Mouse (Mus musculus) neural tube, embryonic 15.5 days (tissue): ENCODE results near the gene Gm20481. TPM values are rescaled to one million over a fixed set of nuclear protein-coding genes. Genes with fewer than 3 reads are reported as not detected.
A peak's percentile ranks its signal among the peaks of the same experiment; 100 is the strongest.
"Not testable (repeated sequence)": the region's sequence is repeated elsewhere in the genome, so short reads cannot be mapped to it uniquely, and the experiment has no call there.

ENCODE experiments used
- ATAC-seq: fragments of 200-750 bp; cut with Nextera tagmentation; 2 replicates; pipeline ENCODE4 v1.8.0; 2017; ENCODE audit warnings: mild to moderate bottlenecking, moderate TSS enrichment, moderate library complexity; ENCODE audit not compliant: low FRiP score
- H3K27ac ChIP-seq: fragments of 300-500 bp; sonication (generic); replicated peaks from 2 replicates; pipeline ENCODE4 v1.5.1; 2015; ENCODE audit warnings: mild to moderate bottlenecking, inconsistent platforms
- H3K27me3 ChIP-seq: fragments of 300-500 bp; sonication (generic); replicated peaks from 2 replicates; pipeline ENCODE4 v1.6.1; 2015; ENCODE audit warnings: inconsistent platforms
- H3K36me3 ChIP-seq: fragments of 300-500 bp; sonication (generic); 2 replicates; pipeline ENCODE4 v1.6.1; 2015; ENCODE audit warnings: inconsistent platforms
- H3K4me1 ChIP-seq: fragments of 300-500 bp; sonication (generic); 2 replicates; pipeline ENCODE4 v1.6.1; 2015; ENCODE audit warnings: inconsistent platforms
- H3K4me2 ChIP-seq: fragments of 300-500 bp; sonication (generic); 2 replicates; pipeline ENCODE4 v1.6.1; 2015; ENCODE audit warnings: inconsistent platforms, mild to moderate bottlenecking, moderate library complexity
- H3K4me3 ChIP-seq: fragments of 300-500 bp; sonication (generic); replicated peaks from 2 replicates; pipeline ENCODE4 v1.5.1; 2015; ENCODE audit warnings: mild to moderate bottlenecking, inconsistent platforms
- H3K9ac ChIP-seq: fragments of 300-500 bp; sonication (generic); replicated peaks from 2 replicates; pipeline ENCODE4 v1.6.1; 2015; ENCODE audit warnings: mild to moderate bottlenecking, inconsistent platforms
- H3K9me3 ChIP-seq: fragments of 300-500 bp; sonication (generic); replicated peaks from 2 replicates; pipeline ENCODE4 v1.6.1; 2016; ENCODE audit warnings: inconsistent platforms
- WGBS: fragments of 180-500 bp; shearing (Covaris S2); methylation state at CpG from one replicate; pipeline ENCODE4 v1.1.7; 2015; ENCODE audit warnings: mixed read lengths; 5-methylcytosine and 5-hydroxymethylcytosine counted together
- polyA plus RNA-seq: library from polyadenylated mRNA; unstranded; fragments of >200 nt; fragmentation: Nextera tagmentation; extraction: Ambion mirVana; gene quantifications from 2 replicates; pipeline ENCODE4 v1.2.1, GENCODE M21; 2015

Gm20481 gene
- polyA plus RNA-seq, 1 experiment from 2014 or later, result not detected

- peak within 1 kb of the TSS; percentile 95 for H3K4me2 ChIP-seq
- H3K36me3 ChIP-seq, result peaks cover 15% of the 10 kb centered on the region
- no peaks in the 10 kb centered on the region for H3K9me3 ChIP-seq
- H3K27ac ChIP-seq, result peak within 1 kb of the TSS; percentile 99
- no peaks in the 10 kb centered on the region for H3K27me3 ChIP-seq
- peak within 1 kb of the TSS; percentile 95 for H3K9ac ChIP-seq
- H3K4me1 ChIP-seq, result peaks cover 26% of the 10 kb centered on the region
- peak within 1 kb of the TSS; percentile 91 for H3K4me3 ChIP-seq
- ATAC-seq, result peak; percentile 95
- WGBS, result under 1% methylated on average over 58 of the region's 58 CpGs
Observed at GRCm38 (mm10) chr17:34981690-34982180, 12.0 kb downstream of the Gm20481 start, which contains the start of gene Lsm2. Gene Lsm2, plus strand, starts transcription at chr17:34981862.

GRCm38 (mm10) chr17:34982328-34982727 lies 12.6 kb downstream of the Gm20481 start:
- H3K4me3 ChIP-seq, result peak overlapping the region; percentile 91
- H3K4me2 ChIP-seq, result peak overlapping the region; percentile 95
- under 1% methylated on average over 15 of the region's 15 CpGs for WGBS
- no peaks in the 10 kb centered on the region for H3K9me3 ChIP-seq
- no peaks in the 10 kb centered on the region for H3K27me3 ChIP-seq
- H3K36me3 ChIP-seq, result peaks cover 15% of the 10 kb centered on the region
- peak overlapping the region; percentile 95 for H3K9ac ChIP-seq
- peak overlapping the region; percentile 99 for H3K27ac ChIP-seq
- ATAC-seq, result peak; percentile 37
- peaks cover 26% of the 10 kb centered on the region for H3K4me1 ChIP-seq

GRCm38 (mm10) chr17:34984218-34984617 lies 14.5 kb downstream of the Gm20481 start:
- Histone ChIP-seq H3K27me3 (no peaks in the 10 kb centered on the region), H3K36me3 (peaks cover 15% of the 10 kb centered on the region), H3K4me1 (peaks cover 26% of the 10 kb centered on the region), H3K4me2 (no peak overlapping the region), H3K27ac (no peak overlapping the region), H3K4me3 (no peak overlapping the region), H3K9me3 (no peaks in the 10 kb centered on the region), H3K9ac (no peak overlapping the region)
- WGBS, result 81% methylated on average over 2 of the region's 2 CpGs
- no peak for ATAC-seq

- 0 out of 2 replicates have a peak, but pooled peaks cover 8% of the 10 kb centered on the region for H3K36me3 ChIP-seq
- ATAC-seq, result no peak
- no peak overlapping the region for H3K4me2 ChIP-seq
- H3K27me3 ChIP-seq, result no peaks in the 10 kb centered on the region
- H3K4me1 ChIP-seq, result peaks cover 2% of the 10 kb centered on the region
- no peak overlapping the region for H3K4me3 ChIP-seq
- H3K9ac ChIP-seq, result no peak overlapping the region
- no peak overlapping the region for H3K27ac ChIP-seq
- H3K9me3 ChIP-seq, result no peaks in the 10 kb centered on the region
Observed at GRCm38 (mm10) chr17:34994751-34995150, 25.0 kb downstream of the Gm20481 start.

GRCm38 (mm10) chr17:34995192-34995591 lies 25.5 kb downstream of the Gm20481 start:
- ATAC-seq, H3K9ac ChIP-seq, H3K4me1 ChIP-seq, H3K4me2 ChIP-seq, H3K4me3 ChIP-seq, H3K36me3 ChIP-seq, H3K9me3 ChIP-seq, H3K27me3 ChIP-seq, H3K27ac ChIP-seq: not testable (repeated sequence)
- WGBS, result 94% methylated on average over 4 of the region's 4 CpGs

GRCm38 (mm10) chr17:34995927-34996326 lies 26.2 kb downstream of the Gm20481 start:
- 95% methylated on average over 4 of the region's 4 CpGs for WGBS
- H3K9me3 ChIP-seq, H3K36me3 ChIP-seq, H3K27me3 ChIP-seq, H3K9ac ChIP-seq, H3K4me1 ChIP-seq, H3K4me2 ChIP-seq, H3K27ac ChIP-seq, ATAC-seq, H3K4me3 ChIP-seq: not testable (repeated sequence)

GRCm38 (mm10) chr17:34996411-34997141 lies 26.9 kb downstream of the Gm20481 start:
- Histone ChIP-seq H3K9ac (no peak overlapping the region), H3K9me3 (no peaks in the 10 kb centered on the region), H3K27ac (no peak overlapping the region), H3K36me3 (0 out of 2 replicates have a peak, but pooled peaks cover under 1% of the 10 kb centered on the region), H3K4me1 (peaks cover 8% of the 10 kb centered on the region), H3K27me3 (no peaks in the 10 kb centered on the region), H3K4me3 (no peak overlapping the region), H3K4me2 (no peak overlapping the region)
- 90% methylated on average over 12 of the region's 14 CpGs for WGBS
- ATAC-seq, result no peak

GRCm38 (mm10) chr17:34997142-34997483 lies 27.4 kb downstream of the Gm20481 start:
- no peak for ATAC-seq
- WGBS, result 82% methylated on average over 5 of the region's 5 CpGs
- H3K36me3 ChIP-seq, result no peaks in the 10 kb centered on the region
- no peaks in the 10 kb centered on the region for H3K9me3 ChIP-seq
- no peak overlapping the region for H3K27ac ChIP-seq
- H3K4me2 ChIP-seq, result no peak overlapping the region
- peaks cover 14% of the 10 kb centered on the region for H3K4me1 ChIP-seq
- no peak overlapping the region for H3K4me3 ChIP-seq
- H3K27me3 ChIP-seq, result no peaks in the 10 kb centered on the region
- H3K9ac ChIP-seq, result no peak overlapping the region

GRCm38 (mm10) chr17:34998526-34999430 lies 29.1 kb downstream of the Gm20481 start:
- 91% methylated on average over 15 of the region's 15 CpGs for WGBS
- Histone ChIP-seq H3K4me1 (peaks cover 30% of the 10 kb centered on the region), H3K9me3 (no peaks in the 10 kb centered on the region), H3K9ac (no peak overlapping the region), H3K27ac (no peak overlapping the region), H3K27me3 (no peaks in the 10 kb centered on the region), H3K4me2 (peak overlapping the region; percentile 99; the same call in 1 of the 2 replicates), H3K36me3 (no peaks in the 10 kb centered on the region), H3K4me3 (no peak overlapping the region)
- no peak for ATAC-seq

- H3K4me1 ChIP-seq, result peaks cover 30% of the 10 kb centered on the region
- not testable (repeated sequence) for H3K27me3 ChIP-seq, H3K9me3 ChIP-seq, ATAC-seq
- H3K36me3 ChIP-seq, result peaks cover 11% of the 10 kb centered on the region
- H3K4me3 ChIP-seq, result peak overlapping the region; percentile 91
- peak overlapping the region; percentile 96 for H3K9ac ChIP-seq
- 25% methylated on average over 29 of the region's 32 CpGs for WGBS
- peak overlapping the region; percentile 99 for H3K4me2 ChIP-seq
- peak overlapping the region; percentile 95 for H3K27ac ChIP-seq
Observed at GRCm38 (mm10) chr17:34999871-35000716, 30.4 kb downstream of the Gm20481 start.
